Mouse (Mus musculus): ENCODE results near the gene Icam2.

The Icam2 gene

GRCm38 (mm10) chr11:106386409-106386808, 1.5 kb downstream of the Icam2 start:
- peaks cover 10% of the 10 kb centered on the region for H3K4me1 ChIP-seq (replicated peaks; ENCODE audit: low read depth, low read length)
- TF ChIP-seq CTCF (conservative IDR thresholded peaks at IDR 0.05; ENCODE audit: low read length) (no peak), NANOG (IDR thresholded peaks at IDR 0.05; ENCODE audit: borderline replicate concordance, low read length) (no peak), POU5F1 (IDR thresholded peaks at IDR 0.05; ENCODE audit: borderline replicate concordance, low read length) (no peak)

GRCm38 (mm10) chr11:106383051-106383790, 4.7 kb downstream of the Icam2 start:
- H3K27me3 ChIP-seq (ENCODE audit: insufficient read depth, low read length), result peaks cover 11% of the 10 kb centered on the region
- H3K4me3 ChIP-seq (replicated peaks; ENCODE audit: low read length), result no peak overlapping the region
- H3K9me3 ChIP-seq (ENCODE audit: low read length), result no peaks in the 10 kb centered on the region
- H3K36me3 ChIP-seq (ENCODE audit: insufficient read depth, low read length), result no peaks in the 10 kb centered on the region
- H3K4me1 ChIP-seq (replicated peaks; ENCODE audit: low read depth, low read length), result peaks cover 10% of the 10 kb centered on the region
- no peak for TF ChIP-seq NANOG (IDR thresholded peaks at IDR 0.05; ENCODE audit: borderline replicate concordance, low read length)
- no peak for TF ChIP-seq POU5F1 (IDR thresholded peaks at IDR 0.05; ENCODE audit: borderline replicate concordance, low read length)
- no peak for TF ChIP-seq CTCF (conservative IDR thresholded peaks at IDR 0.05; ENCODE audit: low read length)

More at GRCm38 (mm10) chr11:106386409-106386808, 1.5 kb downstream of the Icam2 start:
- Histone ChIP-seq H3K9me3 (ENCODE audit: low read length) (no peaks in the 10 kb centered on the region), H3K4me3 (replicated peaks; ENCODE audit: low read length) (no peak overlapping the region), H3K27me3 (ENCODE audit: insufficient read depth, low read length) (no peaks in the 10 kb centered on the region), H3K36me3 (ENCODE audit: insufficient read depth, low read length) (no peaks in the 10 kb centered on the region)

- Histone ChIP-seq H3K4me3 (replicated peaks; ENCODE audit: low read length) (no peak overlapping the region), H3K36me3 (ENCODE audit: insufficient read depth, low read length) (no peaks in the 10 kb centered on the region), H3K9me3 (ENCODE audit: low read length) (no peaks in the 10 kb centered on the region), H3K27me3 (ENCODE audit: insufficient read depth, low read length) (peaks cover 17% of the 10 kb centered on the region), H3K4me1 (replicated peaks; ENCODE audit: low read depth, low read length) (peaks cover 2% of the 10 kb centered on the region)
- no peak for TF ChIP-seq POU5F1 (IDR thresholded peaks at IDR 0.05; ENCODE audit: borderline replicate concordance, low read length)
- no peak for TF ChIP-seq NANOG (IDR thresholded peaks at IDR 0.05; ENCODE audit: borderline replicate concordance, low read length)
- no peak for TF ChIP-seq CTCF (conservative IDR thresholded peaks at IDR 0.05; ENCODE audit: low read length)
Observed at GRCm38 (mm10) chr11:106382424-106382823, 5.5 kb downstream of the Icam2 start.

GRCm38 (mm10) chr11:106381883-106382282, 6.0 kb downstream of the Icam2 start:
- Histone ChIP-seq H3K27me3 (ENCODE audit: insufficient read depth, low read length) (peaks cover 22% of the 10 kb centered on the region), H3K9me3 (ENCODE audit: low read length) (no peaks in the 10 kb centered on the region), H3K36me3 (ENCODE audit: insufficient read depth, low read length) (no peaks in the 10 kb centered on the region), H3K4me3 (replicated peaks; ENCODE audit: low read length) (no peak overlapping the region), H3K4me1 (replicated peaks; ENCODE audit: low read depth, low read length) (no peaks in the 10 kb centered on the region)
- TF ChIP-seq NANOG (IDR thresholded peaks at IDR 0.05; ENCODE audit: borderline replicate concordance, low read length) (no peak), POU5F1 (IDR thresholded peaks at IDR 0.05; ENCODE audit: borderline replicate concordance, low read length) (no peak)

GRCm38 (mm10) chr11:106381011-106381410, 6.9 kb downstream of the Icam2 start:
- TF ChIP-seq CTCF (conservative IDR thresholded peaks at IDR 0.05; ENCODE audit: low read length) (no peak), POU5F1 (IDR thresholded peaks at IDR 0.05; ENCODE audit: borderline replicate concordance, low read length) (no peak), NANOG (IDR thresholded peaks at IDR 0.05; ENCODE audit: borderline replicate concordance, low read length) (no peak)
- Histone ChIP-seq H3K4me3 (replicated peaks; ENCODE audit: low read length) (no peak overlapping the region), H3K9me3 (ENCODE audit: low read length) (0 out of 2 replicates have a peak, but pooled peaks cover 3% of the 10 kb centered on the region), H3K27me3 (ENCODE audit: insufficient read depth, low read length) (peaks cover 29% of the 10 kb centered on the region), H3K36me3 (ENCODE audit: insufficient read depth, low read length) (no peaks in the 10 kb centered on the region), H3K4me1 (replicated peaks; ENCODE audit: low read depth, low read length) (no peaks in the 10 kb centered on the region)

GRCm38 (mm10) chr11:106374979-106375378, 12.9 kb downstream of the Icam2 start:
- H3K9me3 ChIP-seq (ENCODE audit: low read length), result 0 out of 2 replicates have a peak, but pooled peaks cover 6% of the 10 kb centered on the region
- TF ChIP-seq NANOG (IDR thresholded peaks at IDR 0.05; ENCODE audit: borderline replicate concordance, low read length) (no peak), CTCF (conservative IDR thresholded peaks at IDR 0.05; ENCODE audit: low read length) (no peak), POU5F1 (IDR thresholded peaks at IDR 0.05; ENCODE audit: borderline replicate concordance, low read length) (no peak)
- no peaks in the 10 kb centered on the region for H3K36me3 ChIP-seq (ENCODE audit: insufficient read depth, low read length)
- H3K27me3 ChIP-seq (ENCODE audit: insufficient read depth, low read length), result peaks cover 34% of the 10 kb centered on the region
- H3K4me1 ChIP-seq (replicated peaks; ENCODE audit: low read depth, low read length), result peaks cover 14% of the 10 kb centered on the region
- no peak overlapping the region for H3K4me3 ChIP-seq (replicated peaks; ENCODE audit: low read length)

GRCm38 (mm10) chr11:106374559-106374958, 13.3 kb downstream of the Icam2 start:
- 0 out of 2 replicates have a peak, but pooled peaks cover 6% of the 10 kb centered on the region for H3K9me3 ChIP-seq (ENCODE audit: low read length)
- H3K27me3 ChIP-seq (ENCODE audit: insufficient read depth, low read length), result peaks cover 34% of the 10 kb centered on the region
- TF ChIP-seq NANOG (IDR thresholded peaks at IDR 0.05; ENCODE audit: borderline replicate concordance, low read length) (no peak), POU5F1 (IDR thresholded peaks at IDR 0.05; ENCODE audit: borderline replicate concordance, low read length) (no peak), CTCF (conservative IDR thresholded peaks at IDR 0.05; ENCODE audit: low read length) (no peak)
- H3K36me3 ChIP-seq (ENCODE audit: insufficient read depth, low read length), result no peaks in the 10 kb centered on the region
- peaks cover 14% of the 10 kb centered on the region for H3K4me1 ChIP-seq (replicated peaks; ENCODE audit: low read depth, low read length)
- H3K4me3 ChIP-seq (replicated peaks; ENCODE audit: low read length), result no peak overlapping the region

- no peaks in the 10 kb centered on the region for H3K36me3 ChIP-seq (ENCODE audit: insufficient read depth, low read length)
- peaks cover 34% of the 10 kb centered on the region for H3K27me3 ChIP-seq (ENCODE audit: insufficient read depth, low read length)
- 0 out of 2 replicates have a peak, but pooled peaks cover 6% of the 10 kb centered on the region for H3K9me3 ChIP-seq (ENCODE audit: low read length)
- TF ChIP-seq CTCF (conservative IDR thresholded peaks at IDR 0.05; ENCODE audit: low read length), result no peak
- no peak for TF ChIP-seq NANOG (IDR thresholded peaks at IDR 0.05; ENCODE audit: borderline replicate concordance, low read length)
- no peak for TF ChIP-seq POU5F1 (IDR thresholded peaks at IDR 0.05; ENCODE audit: borderline replicate concordance, low read length)
- no peak overlapping the region for H3K4me3 ChIP-seq (replicated peaks; ENCODE audit: low read length)
- peaks cover 14% of the 10 kb centered on the region for H3K4me1 ChIP-seq (replicated peaks; ENCODE audit: low read depth, low read length)
Observed at GRCm38 (mm10) chr11:106373998-106374397, 13.9 kb downstream of the Icam2 start.
